Mouse (Mus musculus) kidney, adult 2 months (tissue): Measurements from ENCODE around the gene Slc10a2.

ENCODE experiments used
- CTCF ChIP-seq: fragments of 200-500 bp; conservative IDR thresholded peaks from 2 replicates; pipeline ENCODE4 v1.5.1; 2011; ENCODE audit warnings: low read depth, mild to moderate bottlenecking, control low read depth, low read length, moderate library complexity, mixed read lengths; ENCODE audit not compliant: insufficient read depth, insufficient read length
- POLR2A ChIP-seq: fragments of 200-500 bp; IDR thresholded peaks from one replicate; pipeline ENCODE4 v1.6.1; 2011; ENCODE audit warnings: low read depth, low read length, control low read depth

- no peak for TF ChIP-seq CTCF
- TF ChIP-seq POLR2A = no peak
Measured at GRCm38 (mm10) chr8:5129322-5129829, 24.2 kb upstream of the Slc10a2 start.
